Mouse (Mus musculus) left cerebral cortex, postnatal 25 days (tissue): ENCODE measurements at regions not wholly inside any gene's neighbourhood (a gene's known extent, or its start where the extent isn't known, plus 50 kb on each side); places are given as distances from the start of the nearest gene placed in this dataset.
"Not testable (repeated sequence)": the region's sequence is repeated elsewhere in the genome, so short reads cannot be mapped to it uniquely, and the experiment has no call there.

Source experiments
- DNase-seq, 2 experiments: peaks; one replicate each; pipeline ENCODE4 v3.0.0; 2022; ENCODE audit warnings: low spot score in 2 of 2, mixed read lengths in 1 of 2
- intact Hi-C: fragments of 180-260 bp; cut with DNase I; formaldehyde crosslinking; loops from one replicate; pipeline ENCODE4 v1.15.1; 2025

DNA sequence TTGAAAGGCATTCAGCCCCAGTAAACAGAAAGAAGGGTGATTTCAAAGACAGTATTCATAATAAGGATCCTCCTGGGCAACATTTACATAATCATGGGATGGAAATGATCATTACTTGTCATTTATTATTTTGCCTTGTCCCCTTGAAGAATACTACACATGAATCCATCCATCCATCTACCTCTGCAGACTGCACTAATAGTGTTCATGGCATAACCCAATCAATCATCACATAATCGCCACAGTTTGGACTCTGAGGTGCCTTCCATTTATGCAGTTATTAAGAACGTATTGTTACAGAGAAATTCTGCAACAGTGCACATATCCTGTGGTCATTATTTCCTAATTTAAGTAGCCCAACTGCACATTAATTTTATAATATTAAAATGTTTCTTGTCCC lies 1172.0 kb upstream of the Edil3 start:
- DNase-seq: no peak
- intact Hi-C loops: no loop called here

DNA sequence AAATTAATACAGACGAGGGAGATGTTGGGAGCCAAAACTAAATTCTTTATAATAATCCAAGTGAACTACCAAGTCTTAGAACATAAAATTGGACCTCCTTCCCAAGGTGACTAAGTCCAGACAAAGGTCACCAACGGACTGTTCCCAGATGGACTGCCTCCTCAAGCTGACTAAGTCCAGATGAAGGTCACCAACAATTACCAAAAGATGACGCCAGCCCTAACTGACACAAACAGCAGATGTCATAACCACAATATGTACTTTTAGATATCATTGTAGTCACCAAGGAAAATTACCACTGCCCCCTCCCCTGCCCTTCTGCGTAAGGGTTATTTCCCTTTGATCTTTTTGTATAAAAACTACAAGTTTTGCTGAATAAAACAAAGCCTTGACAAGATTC lies 1148.8 kb upstream of the Edil3 start:
- intact Hi-C loops, DNase-seq: not testable (repeated sequence)

DNA sequence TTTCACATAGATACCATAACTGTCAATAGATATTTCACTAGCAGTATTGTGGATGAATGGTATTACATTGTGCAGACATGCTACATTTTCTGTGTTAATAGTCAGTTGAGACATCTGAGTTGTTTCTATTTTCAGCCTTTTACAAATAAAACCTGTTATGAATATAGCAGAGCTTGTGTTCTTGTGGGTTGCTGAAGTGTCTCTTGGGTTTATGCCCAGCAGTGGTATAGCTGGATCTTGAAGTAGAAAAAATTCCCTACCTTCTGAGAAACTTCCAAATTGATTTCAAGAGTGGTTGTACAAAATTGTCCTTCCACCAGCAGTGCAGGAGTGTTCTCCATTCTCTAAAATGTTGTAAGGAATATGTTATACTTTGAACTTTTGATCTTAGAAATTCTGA lies 1142.4 kb upstream of the Edil3 start:
- intact Hi-C loops: no loop called here
- peak in 1 of 2 experiments; percentile 63 for DNase-seq
